Mouse (Mus musculus) gastrocnemius, adult 18-20 months (tissue): ENCODE data around the gene Cdh1. TPM values are rescaled to one million over a fixed set of nuclear protein-coding genes. Genes with fewer than 3 reads are reported as not detected.

Experiments
- DNase-seq: peaks from one replicate; pipeline ENCODE4 v3.0.0; 2021; ENCODE audit warnings: low spot score
- total RNA-seq, 2 experiments: library from RNA; stranded (reverse); gene quantifications; 2 replicates each; pipeline ENCODE4 v1.2.3; 2021

Cdh1 gene
- total RNA-seq, 2 experiments from 2014 or later: 0.25 to 0.57 TPM

DNA sequence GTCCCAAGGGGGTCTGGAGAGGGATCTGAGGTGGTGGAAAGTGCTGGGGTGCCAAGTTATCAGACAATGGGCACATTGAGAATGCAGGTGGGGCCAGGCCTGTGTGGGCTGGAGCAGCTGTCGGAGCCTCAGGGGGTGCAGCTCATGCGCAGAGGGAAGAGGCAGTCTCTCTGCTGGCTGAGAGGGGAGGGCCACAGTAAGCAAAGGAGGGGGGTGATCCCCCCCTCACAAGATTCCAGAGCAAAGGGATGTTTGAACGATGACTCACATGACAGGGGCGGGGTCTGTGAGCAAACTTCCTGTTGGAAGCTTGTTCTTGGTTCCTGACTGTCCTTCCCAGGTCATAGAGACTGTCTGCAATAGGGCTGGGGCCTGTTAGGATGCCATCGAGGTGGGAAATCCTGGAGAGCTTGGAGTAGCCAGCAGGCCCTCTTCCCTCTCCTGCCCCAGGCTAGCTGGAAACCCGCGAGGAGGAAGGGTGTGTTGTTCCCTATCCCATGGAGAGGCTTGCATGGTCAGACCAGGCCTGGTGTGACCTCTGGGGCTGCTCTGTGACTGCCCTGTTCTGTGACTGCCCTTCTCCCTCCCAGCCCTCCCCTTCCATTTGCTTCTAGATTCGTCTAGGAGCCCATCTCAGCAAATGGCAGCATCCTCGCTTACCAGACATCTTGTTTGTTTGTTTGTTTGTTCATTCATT is 16.5 kb downstream of the Cdh1 start:
- DNase-seq: peak; percentile 6

DNA sequence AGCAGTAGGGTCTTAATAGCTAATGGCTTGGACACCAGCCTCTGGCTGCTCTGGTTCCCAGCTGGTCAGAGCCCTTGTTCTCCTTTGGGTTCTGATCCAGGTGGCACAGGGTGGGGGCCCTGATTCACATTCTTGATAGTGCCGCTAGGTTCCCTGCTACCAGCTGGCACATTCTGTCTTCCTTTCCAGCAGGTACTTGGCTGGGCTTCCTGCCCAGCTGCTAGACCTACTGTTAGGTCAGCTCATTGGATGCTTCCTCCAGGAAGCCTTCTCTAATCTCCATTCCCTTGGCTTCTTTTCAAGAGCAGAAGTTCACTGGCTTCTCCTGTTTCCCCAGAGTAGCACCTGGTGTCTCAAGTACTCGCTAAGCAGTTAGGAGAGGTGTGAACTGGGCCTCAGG is 17.3 kb downstream of the Cdh1 start:
- no peak for DNase-seq

DNA sequence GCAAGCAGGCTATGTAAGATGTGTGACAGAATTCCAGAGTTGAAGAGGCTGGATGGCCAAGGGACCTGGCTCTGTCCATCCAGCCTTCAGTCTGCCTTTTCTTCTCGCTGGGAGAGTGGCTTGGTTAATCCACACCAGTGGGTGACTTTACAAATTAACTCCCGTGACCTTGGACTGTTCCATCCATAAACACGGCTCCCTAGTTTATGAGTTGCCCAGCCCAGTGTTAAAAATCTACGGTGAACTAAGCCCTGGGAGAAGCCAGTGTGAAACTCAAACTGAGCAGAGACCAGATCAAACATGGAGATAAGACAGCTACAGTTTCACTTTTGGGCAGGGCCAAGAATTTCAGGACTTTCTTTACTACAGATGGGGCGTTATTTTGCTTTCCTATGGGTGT is 19.9 kb downstream of the Cdh1 start:
- DNase-seq: no peak

DNA sequence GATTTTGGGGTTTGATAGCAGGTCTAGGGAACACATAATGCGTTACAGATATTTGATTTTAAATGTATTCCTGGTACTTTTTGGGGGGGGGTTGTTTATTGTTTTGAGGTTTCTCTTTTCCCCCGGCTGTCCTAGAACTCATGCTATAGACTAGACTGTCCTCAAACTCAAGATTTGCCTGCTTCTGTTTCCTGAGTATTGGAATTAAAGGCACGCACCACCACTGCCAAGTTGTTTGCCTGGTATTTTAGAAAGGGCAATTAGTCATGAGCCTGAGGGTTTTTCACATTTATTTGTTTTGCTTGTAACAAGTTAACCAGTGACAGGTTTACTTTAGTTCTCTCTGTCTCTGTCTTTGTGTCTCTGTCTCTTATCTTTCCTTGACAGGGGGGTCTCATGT is 20.3 kb downstream of the Cdh1 start:
- no peak for DNase-seq

DNA sequence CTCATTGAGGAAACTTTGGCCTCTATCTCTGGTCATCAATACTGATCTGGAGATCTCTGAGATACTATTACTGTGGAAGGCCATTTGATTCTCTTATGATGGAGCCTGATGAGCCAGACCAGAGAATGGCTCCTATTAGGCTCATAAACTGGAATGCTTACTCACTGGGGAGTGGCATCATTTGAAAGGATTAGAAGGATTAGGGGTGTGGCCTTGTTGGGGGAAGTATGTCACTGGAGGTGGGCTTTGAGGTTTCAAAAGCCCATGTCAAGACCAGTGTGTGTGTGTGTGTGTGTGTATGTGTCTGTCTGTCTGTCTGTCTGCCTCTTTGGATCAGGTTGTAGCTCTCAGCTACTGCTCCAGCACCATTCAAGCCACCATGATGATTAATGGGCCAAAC is 20.8 kb downstream of the Cdh1 start:
- no peak for DNase-seq

DNA sequence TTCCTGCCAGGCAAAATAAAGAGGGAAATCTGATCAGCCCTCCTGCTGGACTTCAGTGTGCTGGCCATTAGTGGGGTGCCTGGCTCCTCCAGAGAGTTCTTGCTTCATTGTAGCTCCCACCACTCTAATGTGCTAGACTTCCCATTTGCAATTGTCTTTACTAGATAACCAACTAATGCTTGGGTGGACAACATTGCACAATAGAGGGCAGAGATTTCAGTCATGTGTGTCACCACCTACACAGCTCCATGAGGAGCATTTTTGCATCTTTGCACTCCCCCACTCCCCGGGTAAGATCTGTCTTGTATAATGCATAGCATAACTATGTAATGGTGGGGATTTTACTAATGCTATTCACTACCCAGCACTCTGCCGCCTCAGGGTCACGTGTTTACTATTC is 21.6 kb downstream of the Cdh1 start:
- no peak for DNase-seq

DNA sequence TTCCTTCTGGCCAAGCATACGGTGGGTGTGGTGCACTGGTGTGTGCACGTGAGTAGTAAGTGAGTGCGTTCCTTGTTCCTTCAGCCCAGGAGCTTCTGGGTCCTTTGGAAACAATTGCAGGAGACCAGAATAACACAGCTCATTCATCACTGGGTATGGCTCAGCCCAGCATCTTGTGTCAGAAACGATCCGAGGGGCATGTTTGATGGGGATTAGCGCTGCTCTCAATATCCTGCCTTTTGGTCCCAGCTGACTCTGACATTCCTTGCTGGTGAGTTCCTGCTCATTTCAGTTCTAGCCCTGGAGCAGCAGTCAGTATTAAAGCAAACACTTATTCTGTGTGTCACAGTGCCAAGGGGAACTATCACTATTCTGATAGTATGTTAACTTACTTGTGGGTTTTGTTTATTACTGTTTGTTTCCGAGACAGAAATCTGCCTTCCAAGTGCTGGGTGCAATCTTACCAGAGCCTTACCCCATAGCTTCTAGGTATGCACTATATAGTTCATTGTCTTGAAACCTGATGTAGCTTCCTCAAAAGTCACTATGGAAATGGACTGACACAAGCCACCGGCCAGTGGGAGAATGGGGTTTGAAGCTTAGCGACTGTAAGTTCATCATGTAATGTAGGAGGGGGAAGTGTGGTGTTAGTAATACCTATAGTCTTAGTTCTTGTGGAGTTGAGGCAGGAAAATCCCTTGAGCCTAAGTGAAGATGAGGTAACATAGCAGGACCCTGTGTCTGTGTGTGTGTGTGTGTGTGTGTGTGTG is 23.1 kb downstream of the Cdh1 start:
- no peak for DNase-seq

DNA sequence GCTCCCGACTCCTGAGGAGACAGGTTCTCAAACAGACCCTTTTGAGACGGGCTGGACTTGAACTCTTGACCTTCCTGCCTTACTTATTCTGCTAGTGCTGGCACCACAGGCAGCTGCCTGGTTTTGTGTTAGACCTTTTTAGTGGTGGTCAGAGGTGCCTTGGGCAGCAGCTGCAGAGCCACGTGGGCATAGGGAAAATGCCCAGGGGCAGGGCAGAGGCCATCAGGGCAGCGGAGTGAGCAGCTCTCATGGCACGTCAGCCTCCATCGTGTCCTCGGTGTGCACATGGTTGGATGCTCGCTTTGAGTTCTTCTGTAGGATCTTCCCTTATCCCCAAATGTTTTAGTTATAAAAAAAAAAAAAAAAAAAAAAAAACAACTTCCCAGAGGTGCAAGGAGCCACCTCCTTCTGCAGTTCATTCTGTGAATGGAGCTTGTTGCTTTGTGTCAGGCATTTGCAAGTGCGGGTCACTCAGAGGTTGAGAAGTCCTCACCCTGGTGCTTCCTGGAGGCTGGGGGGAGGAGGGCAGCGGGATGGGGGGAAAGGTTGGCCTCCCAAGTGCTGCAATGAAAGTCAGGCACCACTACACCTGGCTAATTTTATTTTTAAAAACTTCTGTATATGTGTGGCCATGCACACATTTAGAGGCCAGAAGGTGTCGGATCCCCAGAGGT is 25.3 kb downstream of the Cdh1 start:
- DNase-seq: no peak

DNA sequence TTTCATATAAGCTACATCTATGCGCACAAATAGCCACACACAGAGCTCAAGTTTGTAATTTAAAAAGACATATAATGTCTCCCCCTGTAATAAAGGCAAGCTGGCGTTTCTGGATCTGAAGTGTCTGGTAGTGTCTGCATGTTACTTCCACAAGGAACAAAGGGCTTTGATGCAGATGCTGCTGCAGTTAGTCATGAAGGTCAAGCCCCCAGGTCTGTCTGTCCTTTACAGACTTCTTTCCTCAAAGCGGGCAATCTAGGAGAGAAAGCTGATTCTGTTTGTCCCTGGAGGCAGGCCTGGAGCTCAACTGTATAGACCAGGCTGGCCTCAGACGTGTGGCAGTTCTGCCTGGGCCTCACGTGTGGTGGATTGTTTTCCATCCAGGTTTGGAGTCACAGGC is 26.3 kb downstream of the Cdh1 start:
- no peak for DNase-seq

DNA sequence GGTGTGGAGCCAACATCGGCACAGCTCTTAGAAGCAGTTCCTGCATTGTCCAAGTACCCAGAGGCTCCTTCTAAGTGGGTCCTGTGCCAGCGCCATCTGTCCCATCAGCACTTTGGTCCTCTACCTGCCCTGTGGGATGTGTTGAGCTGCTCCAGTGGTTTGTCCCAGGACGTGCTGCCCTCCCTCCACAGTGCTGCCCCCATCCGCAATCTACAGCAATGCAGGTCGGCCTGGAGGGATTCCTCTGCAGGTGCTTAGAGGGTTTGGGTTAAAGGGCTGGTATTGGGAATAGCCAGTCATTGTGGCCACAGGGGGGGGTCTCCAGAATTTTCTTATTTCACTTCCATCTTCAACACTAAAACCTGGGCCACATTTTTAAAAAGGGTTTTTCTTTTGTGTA is 28.8 kb downstream of the Cdh1 start:
- no peak for DNase-seq

DNA sequence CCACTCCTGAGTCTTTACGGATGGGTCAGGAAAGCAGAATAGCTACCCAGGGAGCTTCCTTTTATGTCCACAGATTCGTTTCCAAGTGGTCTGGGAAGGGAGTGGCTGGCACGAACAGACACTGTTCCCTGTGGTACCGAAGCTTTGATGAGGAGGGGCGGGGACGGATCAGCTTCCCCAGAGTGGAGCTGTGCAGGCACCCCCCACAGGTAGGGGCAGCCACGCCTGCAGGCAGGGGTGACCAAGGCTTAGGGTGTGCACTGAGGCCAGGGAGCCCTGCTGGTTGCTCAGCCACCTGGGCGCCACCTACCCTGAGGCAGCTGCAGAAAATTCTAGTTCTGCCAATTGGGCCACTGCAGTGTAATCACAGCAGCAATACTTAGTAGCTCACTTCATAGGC is 29.5 kb downstream of the Cdh1 start:
- DNase-seq: no peak

DNA sequence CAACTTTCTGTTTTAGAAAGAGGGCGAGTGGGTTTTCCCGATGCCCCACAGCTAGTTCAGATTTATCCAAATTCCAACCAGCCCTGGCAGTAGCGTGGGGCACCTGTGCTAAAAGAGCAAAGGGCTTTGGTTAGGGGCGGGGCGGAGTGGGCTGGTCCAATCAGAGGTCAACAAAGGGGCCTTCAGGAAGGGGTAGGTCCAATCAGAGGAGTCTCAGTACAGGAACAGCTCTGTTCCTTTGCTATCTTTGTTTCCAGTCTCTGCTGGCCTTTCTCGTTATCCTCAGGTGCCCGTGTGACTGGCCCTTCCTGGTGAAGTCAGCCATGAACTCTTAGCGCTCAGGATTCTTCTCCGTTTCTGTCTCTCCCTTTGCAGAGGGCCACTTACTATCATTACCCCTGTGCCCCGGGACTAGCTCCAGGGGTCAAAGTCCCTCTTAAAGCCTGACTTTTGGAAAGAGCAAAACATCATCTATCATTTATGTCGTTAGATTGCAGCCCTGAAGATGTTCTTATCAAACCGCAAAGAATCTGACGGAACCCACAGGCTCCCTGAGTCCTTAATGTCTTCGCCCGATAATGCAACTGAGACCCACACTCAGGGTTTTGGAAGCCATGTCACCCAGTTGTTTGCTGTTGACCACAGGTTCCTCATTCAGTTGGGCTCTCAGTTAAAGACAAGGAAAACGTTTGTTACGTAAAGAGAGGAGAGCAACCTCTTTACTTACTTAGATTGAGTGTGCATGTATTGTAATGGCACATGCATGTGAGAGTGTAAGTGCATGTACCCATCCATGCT is 30.4 kb downstream of the Cdh1 start:
- DNase-seq: no peak

DNA sequence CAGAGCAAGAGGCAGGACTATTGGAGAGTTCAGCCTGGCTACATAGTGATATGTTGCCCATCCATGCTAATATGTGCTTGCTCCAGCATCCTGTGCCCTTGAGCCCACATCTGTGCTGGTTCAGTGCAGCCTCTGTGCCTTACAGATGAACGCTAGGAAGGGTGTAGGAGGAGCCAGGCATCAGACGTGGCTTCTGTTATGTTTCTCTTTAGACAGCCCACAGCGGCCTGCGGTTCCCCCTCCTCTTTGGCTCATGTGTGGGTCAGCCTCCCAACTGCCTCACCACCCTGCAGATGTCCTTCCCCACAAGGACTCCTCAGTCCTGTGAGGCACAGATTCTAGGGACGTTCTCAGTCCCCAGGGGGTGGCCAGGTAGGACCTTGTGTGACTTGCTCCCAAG is 32.1 kb downstream of the Cdh1 start:
- DNase-seq: no peak

DNA sequence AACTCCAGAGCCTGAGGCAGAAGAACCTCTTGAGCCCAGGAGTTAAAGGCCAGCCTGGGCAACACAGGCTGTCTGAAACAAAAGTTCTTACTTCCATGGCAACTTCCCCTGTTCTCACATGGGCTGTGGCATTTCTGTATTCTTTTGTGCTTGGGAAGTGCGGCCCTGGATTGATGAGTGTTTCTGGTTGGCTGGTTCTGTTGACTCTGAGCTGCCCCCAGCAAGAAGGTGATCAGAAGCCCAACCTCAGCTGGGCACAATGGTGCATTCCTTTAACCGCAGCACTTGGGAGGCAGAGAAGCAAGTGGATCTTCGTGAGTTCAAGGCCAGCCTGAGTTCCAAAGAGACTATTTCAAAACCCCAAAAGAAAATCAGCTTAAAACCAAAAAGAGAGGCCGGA is 34.3 kb downstream of the Cdh1 start:
- DNase-seq: no peak

DNA sequence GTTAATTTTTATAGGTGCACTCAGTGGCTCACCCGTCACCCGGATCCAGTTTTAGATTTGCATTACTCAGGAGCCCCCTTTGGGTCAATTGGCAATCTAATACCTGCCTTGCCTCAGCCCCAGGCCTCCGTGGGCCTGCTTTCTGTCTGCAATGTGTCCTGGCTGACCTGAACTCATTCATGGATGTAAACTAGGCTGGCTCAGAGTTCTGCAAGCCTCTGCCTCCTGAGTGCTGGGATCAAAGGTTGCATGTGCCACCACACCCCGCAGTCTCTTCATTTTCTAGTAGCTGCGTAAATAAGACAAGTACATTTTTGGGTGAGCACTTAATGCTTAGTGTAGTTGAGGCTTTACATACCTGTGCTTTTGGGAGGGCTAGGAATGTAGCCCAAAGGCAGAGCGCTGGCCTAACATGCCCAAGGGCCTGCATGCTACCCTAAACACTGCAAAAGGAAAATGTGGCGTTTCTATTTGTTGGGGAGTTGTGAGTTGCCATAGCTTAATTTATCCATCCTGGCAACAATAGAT is 35.7 kb downstream of the Cdh1 start:
- DNase-seq: no peak

DNA sequence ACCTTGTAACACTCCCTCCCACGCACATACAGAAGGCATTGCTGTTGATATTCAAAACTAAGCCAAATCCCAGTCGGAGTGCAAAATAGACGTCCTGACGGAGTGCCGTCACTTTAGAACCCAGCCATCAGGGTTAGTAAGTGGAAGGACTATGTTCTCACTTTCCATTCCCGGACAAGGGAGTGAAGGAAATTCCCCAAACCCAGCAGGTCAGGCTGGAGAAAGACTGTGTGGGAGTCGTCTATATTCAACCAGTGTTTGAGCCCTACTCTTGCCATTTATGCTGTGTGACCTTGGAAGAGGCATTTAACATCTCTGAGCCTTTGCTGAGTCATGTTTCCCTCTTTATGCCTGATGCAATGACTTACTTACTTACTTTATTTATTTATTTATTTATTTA is 37.1 kb downstream of the Cdh1 start:
- DNase-seq: no peak

DNA sequence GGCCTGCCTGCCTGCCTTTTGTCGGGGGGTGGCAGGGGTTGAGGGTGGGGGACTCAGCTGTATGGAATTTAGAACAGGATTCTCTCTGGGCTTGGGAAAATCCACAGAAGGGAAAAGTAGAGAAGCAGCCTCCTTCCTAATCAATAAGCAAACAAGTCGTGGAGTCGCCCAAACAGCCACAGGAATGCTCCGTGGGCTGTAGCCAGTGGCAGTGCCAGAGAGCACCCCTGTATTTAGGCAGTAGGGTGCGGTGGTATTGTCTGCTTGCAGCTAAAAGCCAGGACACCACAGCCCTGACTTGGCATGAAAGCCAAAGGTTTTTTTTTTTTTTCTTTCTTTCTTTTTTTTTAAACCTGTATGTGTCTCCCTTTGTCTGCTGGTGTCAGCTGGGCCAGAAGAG is 37.8 kb downstream of the Cdh1 start:
- no peak for DNase-seq

DNA sequence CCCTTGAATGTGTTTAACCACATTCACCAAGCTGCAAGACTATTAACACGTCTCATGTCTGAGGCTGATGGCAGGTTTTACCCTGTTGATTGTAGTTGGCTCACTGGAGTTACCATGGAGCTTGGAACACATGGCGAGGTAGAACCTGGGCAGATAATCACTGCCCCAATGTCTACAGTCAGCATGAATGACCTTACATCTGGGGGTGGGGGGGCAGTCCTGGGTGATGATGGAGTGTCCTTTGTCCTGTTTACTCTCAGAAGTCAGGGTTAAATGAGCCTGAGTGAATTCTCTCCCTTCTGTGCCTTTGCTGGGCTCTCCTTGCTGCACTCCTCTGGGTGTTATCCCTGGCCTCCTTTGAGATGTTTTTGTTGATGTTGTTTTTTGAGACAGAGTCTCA is 39.0 kb downstream of the Cdh1 start:
- DNase-seq: no peak

DNA sequence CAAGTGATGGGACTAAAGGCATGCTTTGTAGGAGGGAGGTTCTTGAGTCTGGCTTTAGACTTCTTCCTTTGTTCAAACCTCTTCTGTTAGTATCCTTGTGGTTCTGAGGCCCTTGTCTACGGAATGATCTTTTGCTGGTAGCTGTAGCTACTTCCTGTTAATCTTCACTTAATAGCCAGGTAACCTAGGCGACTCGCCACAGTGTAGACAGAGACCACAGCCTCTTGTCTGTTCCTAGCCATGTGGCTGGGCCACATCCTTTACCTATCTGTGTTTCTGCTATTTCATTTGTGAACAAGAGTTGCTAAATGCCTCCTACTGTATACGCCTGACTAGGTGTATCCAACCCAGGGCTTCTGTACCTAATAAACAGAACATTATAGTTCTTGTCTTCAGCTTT is 39.9 kb downstream of the Cdh1 start:
- no peak for DNase-seq

DNA sequence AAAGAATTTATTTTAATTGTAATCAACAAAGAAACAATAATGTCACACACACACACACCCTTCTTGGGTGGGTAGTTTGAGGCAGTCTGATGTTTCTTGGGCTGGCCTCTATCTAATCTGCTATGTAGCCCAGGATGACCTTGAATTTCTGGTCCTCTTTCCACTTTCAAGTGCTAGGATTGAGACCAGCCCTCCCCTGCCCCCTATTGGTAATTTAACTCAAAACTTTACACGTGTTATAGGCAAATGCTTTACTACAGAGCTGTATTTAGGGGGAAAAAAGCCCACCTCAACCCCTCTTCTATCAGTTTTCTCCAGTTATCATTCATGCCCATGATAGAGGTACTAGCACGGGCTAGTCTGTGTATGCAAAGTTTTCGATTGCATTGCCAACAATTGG is 41.8 kb downstream of the Cdh1 start:
- DNase-seq: no peak

DNA sequence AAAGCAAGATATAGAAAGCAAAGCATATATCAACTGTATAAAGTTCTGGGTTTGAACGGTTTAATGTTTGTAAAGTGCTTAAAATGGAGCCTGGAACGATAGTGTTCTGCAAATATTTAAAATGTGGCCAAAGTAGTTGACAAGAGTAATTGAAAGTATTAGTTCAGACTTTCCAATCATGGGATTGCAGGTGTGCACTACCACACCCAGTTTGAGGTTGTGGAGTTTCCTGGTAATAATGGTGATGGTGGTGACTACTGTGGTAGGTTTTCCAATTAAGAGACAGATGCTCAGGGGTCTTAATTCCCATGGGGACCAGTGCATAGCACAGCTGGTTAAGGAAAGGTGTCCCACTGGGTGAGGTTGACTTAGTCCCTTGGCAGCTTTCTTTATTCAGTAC is 43.0 kb downstream of the Cdh1 start:
- DNase-seq: no peak

DNA sequence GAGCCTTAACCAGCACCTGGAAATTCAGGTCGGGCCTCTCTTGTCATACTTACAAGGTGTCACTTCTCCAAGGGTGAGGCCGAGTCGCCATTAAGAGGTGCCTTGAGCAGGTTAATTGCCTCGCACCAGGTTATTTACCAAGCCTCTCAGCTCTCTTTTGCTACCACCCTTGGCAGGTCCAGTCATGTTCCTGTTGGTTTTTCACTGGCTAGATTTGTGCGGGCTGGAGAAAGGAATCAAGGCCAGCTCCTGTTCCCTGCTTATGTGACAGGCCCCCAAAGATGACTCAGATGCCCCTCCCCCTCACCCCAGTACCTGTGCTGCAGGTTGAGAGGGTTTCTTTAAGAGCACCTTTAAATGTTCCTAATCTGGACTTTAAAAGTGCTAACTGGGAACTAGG is 43.6 kb downstream of the Cdh1 start:
- no peak for DNase-seq
